Mouse (Mus musculus) T-helper 17 cell (primary cell): Measurements from ENCODE around the gene Marveld1.

ENCODE experiments used
- in situ Hi-C, 2 experiments: fragments of 300-600 bp; cut with MboI, MseI; formaldehyde crosslinking; loops; 1 replicate in 1 of 2; 2 replicates in 1 of 2; pipeline ENCODE4 v1.15.1; 2025; ENCODE audit warnings: high pct_unique_total_duplicates in 2 of 2

Marveld1 gene

DNA sequence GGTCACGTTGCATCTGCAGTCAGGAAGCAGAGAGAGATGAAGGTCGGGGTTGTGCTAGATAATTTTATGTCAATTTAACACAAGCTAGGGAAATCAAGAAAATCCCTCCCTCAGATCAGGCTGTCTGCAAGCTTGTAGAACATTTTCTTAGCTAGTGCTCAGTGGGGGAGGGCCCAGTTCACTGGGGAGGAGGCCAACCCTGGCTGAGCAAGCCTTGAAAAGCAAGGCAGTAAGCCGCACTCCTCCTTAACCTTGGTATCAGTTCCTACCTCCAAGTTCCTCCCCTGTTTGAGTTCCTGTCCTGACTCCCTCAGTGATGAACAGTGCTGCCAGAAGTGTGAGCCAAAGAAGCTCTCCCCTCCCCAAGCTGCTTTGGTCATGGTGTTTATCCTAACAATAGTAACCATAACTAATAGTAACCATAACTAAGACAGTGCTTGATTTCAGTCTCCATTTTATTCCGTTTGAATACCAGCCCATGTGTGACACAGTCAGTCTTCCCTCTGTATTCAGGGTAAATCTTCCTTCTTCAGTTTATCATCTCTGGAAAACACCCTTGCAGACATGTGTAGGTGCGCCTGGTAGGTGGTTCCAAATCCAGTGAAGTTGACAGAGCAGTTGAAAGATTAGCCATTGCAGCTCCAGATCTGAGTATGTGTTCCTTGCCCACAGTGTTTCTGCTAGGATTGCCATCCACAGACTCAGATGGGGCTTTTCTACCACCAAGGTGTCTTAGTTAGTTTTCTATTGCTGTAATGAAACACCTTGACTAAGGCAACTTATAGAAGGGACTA lies 7.3 kb upstream of the Marveld1 start:
- in situ Hi-C loops, result no loop called here

DNA sequence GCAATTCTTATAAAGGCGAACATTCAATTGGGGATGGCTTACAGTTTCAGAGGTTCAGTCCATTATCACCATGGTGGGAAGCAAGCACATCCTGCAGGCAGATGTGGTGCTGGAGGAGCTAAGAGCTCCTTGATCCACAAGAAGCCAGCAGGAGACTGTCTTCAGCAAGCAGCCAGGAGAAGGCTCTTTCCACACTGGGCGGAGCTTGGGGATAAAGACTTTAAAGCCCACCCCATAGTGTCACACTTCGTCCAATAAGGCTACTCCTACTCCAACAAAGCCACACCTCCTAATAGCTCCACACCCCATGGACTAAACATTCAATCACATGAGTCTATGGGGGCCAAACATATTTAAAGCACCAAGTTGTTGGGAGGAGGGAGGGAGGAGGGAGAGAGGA lies 5.2 kb upstream of the Marveld1 start:
- in situ Hi-C loops, result no loop called here

DNA sequence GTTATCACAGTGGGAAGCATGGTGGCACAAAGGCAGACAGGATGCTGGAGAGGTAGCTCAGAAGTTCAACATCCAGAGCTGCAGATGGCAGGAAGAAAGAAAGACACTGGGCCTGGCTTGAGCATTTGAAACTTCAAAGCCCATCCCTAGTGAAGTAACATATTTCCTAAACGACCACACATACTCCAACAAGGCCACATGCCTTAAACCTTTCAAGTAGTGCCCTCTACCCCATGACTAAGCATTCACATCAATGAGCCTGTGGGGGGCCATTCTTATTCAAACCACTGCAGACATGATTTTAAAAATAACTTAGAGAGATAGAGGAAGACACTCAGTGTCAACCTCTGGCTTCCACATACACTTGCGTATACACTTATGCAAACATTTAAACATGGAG lies 4.4 kb upstream of the Marveld1 start:
- in situ Hi-C loops, result no loop called here

DNA sequence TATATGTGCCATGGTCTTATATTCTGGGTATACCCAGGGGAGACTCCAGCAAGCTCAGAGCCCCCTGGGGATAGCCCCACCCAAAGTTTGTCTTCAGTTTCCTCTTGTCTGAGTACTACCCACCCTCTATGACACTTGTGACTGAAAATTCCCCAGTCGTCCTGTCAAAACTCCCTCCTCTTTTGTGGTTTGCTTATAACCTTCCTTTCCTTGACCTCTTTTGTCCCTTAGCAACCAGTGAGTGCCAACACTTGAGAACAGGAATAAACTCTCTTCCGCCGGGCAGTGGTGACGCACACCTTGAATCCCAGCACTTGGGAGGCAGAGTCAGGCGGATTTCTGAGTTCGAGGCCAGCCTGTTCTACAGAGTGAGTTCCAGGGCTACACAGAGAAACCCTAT lies 3.1 kb upstream of the Marveld1 start:
- in situ Hi-C loops, result no loop called here

DNA sequence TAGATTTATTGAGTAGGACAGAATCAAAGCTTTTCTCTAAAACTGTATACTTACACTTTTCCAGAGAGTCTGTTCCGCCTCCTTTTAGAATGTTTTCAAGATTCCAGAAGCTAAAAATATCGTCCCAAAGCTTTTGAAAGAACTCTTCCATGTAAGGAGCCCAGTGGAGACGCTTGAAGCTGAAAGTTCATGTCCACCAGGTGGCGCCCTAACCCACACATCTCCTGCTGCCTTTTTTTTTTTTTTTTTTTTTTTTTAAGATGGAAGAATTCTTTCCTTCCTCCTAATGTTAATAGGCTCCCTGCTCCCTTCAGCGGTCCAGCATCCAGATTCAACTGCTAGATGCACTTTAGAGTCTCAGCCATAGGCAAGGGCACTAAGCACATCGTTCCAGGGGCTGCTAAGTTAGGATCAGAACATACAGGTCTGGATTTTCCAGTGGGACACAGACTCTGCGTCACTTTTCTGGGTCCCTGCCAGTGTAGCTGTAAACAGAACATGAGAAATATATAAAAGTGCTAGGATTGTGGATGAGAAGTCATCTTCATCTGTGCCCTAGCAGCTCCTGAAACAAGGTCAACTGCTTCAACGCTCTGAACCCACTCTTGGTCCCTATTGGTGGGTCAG lies 2.5 kb upstream of the Marveld1 start:
- in situ Hi-C loops, result loop anchor here in 1 of 2 experiments (5.0 kb wide), 1 partner anchor 42 kb away; no protein-coding TSS in a partner anchor

DNA sequence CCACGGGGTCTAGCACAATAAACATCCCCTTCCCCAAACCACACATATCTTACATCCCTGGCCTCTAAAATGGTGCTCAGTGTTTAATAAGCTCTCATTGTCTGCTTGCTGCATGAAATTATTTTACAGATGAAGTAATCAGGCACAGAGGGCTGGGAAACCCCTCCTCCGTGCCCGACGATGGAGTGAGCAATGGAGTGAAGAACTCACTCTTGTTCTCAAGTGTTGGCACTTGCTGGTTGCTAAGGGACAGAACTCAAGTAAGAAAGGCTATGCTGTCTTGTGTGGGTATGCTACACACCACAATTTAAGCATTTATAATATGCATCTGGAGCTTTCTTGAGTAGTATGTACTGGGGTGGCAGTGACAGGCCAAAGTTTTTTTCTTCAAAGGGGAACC lies 2.0 kb upstream of the Marveld1 start:
- in situ Hi-C loops, result loop anchor here in 1 of 2 experiments (5.0 kb wide), 1 partner anchor 43 kb away; no protein-coding TSS in a partner anchor

DNA sequence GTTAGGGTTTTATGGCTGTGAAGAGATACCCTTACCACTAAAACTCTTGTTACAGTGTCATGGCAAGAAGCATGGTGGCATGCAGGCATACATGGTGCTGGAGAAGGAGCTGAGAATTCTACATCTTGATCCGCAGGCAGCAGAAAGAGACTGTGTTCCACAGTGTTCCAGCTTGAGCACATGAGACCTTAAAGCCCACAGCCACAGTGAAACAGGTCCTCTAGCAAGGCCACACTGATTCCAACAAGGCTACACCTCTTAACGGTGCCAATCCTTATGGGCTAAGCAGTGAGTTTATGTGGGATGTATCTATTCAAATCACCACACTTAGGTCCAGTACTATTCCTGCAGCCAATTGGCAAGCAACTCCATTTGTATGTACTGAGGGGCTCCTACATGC lies 1.5 kb upstream of the Marveld1 start:
- in situ Hi-C loops, result loop anchor here in 1 of 2 experiments (5.0 kb wide), 1 partner anchor 43 kb away; no protein-coding TSS in a partner anchor

DNA sequence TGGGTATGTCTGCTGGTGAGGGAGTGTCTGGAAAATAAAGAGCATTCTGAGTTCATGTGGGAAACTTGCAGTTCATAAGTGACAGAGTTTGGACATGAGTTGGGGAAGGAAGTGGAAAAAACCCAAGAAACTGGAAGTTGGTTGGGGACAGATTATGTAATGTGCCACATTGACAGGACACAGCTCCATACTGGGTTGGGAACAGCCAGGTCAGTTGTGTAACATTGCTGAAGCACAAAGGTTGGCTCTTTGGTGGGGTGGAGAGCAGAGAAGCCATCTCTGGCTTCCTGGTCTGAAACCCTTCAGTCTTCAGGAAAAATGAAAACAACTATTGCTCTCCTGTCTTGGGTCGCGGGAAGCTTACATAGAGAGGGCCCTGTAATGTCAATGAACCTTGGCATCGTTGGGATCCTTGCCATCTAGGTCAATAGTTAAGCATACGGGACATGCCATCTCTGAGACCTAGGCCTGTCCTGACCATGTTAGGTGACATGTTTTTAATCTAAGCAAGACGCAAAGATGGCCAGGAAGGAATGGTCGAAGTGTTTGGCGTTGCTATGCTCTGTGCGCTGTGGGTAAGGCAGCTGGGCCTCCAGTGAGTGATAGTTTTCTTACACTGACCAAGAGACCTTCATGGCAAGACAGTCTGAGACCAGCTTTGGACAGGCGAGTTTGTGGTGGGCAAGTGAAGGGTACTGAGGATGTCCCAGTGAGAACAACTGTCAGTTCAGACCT lies 757 bp upstream of the Marveld1 start:
- in situ Hi-C loops, result loop anchor here in 1 of 2 experiments (5.0 kb wide), 1 partner anchor 44 kb away; no protein-coding TSS in a partner anchor

DNA sequence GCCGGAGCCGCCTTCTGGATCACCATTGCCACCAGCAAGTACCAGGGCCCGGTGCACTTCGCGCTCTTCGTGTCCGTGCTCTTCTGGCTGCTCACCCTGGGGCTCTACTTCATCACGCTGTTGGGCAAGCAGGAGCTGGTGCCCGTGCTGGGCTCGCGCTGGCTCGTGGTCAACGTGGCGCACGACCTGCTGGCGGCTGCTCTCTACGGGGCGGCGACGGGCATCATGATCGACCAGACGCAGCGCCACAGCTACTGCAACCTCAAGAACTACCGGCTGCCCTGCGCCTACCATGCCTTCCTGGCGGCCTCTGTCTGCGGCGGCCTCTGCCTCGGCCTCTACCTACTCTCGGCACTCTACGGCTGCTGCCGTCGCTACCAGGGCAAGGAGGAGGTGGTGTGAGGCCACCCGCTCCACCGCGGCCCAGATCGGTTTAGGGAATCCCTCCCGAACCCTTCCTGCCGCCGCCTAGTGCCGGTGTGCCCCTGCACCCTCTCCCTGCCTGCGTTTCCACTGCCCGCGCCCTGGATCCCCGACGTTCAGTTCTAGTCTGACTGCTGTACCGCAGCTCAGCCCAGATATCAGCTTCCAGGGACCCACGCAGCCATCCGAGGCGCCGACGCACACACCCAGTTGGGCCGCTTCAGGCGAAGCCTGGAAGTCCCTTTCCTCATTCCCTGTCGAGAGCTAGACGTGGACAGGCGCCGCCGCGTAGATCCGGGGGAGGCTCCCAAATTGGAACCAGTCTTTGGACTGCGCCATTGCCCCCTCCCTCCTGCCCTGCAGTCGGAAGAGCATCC lies 769 bp downstream of the Marveld1 start:
- in situ Hi-C loops, result loop anchor here in 1 of 2 experiments (5.0 kb wide), 1 partner anchor 46 kb away; no protein-coding TSS in a partner anchor

DNA sequence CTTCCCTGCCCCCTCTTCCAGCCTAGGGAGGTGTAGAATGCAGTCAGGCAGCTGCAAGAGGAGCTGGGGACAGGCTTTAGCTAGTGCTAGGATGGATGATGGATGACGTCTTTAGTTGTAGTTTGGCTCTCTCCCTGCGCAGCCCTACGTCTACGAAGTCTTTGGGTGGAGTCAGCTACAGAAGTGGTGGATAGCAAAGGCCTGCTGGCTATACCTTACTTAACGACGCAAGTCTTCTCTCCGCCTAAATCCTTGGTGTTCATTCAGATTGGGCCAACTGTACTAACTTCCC lies 1.3 kb downstream of the Marveld1 start:
- in situ Hi-C loops, result loop anchor here in 1 of 2 experiments (5.0 kb wide), 1 partner anchor 46 kb away; no protein-coding TSS in a partner anchor

DNA sequence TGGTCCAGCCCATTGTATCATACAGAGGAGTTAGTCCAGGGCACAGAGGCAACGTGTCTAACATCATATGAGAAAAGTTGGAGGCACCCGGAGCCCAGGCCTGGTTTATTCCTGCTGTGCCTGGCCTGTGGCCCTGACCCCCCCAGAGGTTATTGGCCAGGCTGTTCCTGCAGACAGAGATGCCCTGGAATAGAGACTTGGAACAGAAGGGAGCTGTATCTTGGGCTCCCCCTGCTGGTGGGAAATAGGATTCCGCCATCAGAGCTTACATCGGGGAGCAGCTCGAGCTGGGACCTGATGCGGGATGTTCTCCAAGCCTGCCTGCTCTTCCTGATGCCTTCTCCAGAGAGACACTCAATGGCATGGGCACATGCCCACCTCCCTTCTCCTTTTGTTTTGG lies 4.8 kb downstream of the Marveld1 start:
- in situ Hi-C loops, result loop anchor here in 1 of 2 experiments (5.0 kb wide), 1 partner anchor 110 kb away; no protein-coding TSS in a partner anchor

DNA sequence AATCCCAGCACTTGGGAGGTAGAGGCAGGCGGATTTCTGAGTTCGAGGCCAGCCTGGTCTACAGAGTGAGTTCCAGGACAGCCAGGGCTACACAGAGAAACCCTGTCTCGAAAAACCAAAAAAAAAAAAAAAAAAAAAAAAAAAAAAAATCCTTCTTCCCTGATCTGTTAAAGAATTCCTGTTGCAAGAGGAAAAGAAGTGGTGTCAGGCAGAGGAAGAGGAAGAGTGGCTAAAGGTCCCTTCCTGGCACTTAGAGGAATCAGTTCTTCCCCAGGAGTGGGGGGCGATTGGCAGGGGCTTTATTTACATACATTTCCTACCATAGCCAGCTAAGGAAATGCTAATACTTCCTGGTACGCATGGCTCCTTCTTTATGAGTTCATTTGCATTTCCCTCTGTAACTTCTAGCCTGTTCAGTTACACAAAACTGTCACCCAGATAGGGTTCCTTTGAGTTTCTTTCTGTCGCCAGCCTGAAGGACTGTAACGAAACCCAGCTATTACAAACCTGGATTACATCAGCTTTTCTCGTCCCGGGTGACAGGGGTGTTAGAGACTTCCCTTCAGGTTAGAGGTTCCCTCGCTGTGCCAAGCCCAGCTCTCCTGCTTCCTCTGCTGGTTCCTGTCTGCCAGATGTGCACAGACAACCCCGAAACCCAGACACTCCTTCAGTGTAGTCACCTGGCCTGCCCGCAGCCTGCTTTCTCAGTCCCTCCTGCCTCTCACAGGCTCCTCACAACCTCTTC lies 10.5 kb downstream of the Marveld1 start:
- in situ Hi-C loops, result no loop called here

DNA sequence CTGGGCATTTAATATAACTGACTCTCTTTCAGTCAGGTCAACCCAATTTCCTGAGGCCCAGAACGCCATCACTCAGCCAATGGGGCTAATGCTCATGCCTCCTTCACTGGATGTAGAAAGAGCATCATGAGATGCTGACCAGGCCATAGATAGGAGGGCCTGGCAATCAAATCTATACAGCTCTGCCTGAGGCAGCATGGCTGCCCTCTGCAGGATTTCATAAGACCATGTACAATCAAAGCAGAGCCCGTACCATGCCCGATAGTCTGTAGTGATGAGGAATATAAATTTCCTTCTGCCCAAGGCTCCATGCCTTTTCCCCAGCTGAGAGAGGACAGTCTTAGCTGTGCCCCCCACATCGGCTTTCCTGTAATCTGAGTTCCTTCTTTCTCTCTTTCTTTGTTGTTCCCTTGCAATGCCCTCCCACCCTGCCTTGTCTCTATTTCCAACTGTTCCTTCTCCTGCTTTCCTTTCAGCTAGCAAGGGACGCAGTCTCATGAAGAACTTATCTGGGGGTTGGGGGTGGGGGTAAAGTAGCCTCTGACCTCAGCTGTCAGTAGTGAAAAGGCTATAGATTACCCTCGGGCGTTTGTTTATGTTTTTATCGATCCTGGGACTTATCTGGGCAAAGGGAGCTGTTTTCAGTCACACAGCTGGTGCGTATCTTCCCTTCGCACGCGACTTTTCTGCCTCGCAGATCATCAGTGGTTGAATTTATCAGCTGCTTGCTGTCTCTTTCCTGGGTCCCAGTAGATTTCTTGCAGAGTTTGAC lies 11.2 kb downstream of the Marveld1 start:
- in situ Hi-C loops, result no loop called here

DNA sequence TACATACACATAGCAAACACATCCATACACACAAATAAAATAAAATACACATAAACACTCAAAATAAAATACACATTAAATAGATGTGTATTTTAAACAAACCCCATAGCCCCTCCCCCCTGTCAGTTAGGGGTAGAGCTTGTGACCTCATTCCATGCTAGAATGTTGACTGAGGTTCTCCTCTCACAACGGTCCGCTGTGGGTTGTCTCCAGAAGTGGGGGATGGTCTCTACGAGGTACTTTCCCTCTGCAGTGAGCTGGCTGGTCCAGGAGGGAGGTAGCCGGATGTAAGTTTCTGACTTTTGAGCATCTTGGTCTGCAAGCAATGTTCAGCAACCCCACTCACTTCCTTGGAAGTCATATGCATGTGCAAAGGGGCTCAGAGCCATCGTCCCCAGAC lies 16.6 kb downstream of the Marveld1 start, which contains the start of gene Zfyve27:
Gene Zfyve27 (plus strand): TSS at position 188 of the 400 bp plus-strand sequence.
- in situ Hi-C loops, result loop anchor here in 1 of 2 experiments (10.0 kb wide), 2 partner anchors 69 to 129 kb away; partner anchors contain the start of genes Ankrd2 and Pi4k2a

DNA sequence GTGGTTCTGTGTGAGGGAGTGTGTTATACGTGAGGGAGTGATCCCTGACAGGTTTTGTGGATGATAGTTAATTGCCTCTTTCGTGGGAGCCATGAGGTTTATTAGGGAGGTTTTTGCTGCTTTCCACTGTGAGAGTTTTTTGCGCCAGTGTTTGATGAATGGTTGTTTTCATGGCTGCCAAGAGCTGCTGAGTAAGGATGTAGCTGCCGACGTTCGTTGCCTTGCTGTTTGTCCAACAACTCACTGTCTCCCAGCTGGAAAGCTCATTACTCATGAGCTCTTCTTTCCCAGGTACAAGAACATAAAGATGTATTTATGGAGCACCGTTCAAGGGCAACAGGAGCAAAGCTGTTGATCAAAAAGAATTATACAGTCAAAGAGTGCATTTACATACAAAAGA lies 17.0 kb downstream of the Marveld1 start:
- in situ Hi-C loops, result loop anchor here in 1 of 2 experiments (10.0 kb wide), 2 partner anchors 69 to 129 kb away; partner anchors contain the start of genes Ankrd2 and Pi4k2a

DNA sequence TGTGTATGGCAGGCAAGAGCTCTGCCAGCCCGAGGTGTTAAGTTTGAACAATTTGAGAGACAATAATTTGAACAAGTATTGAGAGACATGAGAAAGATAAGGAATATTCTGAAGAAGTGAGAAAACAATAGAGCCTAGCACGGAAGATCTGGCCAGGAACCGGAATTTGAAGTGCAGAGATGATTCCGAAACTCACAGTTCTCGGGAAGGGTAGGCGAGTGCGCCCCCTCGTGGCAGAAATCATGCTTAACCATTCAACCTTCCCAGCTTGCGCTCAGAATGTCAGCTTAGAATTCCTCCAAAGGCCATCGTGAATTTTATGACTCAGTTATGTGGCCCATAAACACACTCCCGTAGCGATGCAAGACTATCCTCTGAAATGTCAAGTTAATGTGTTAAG lies 18.9 kb downstream of the Marveld1 start:
- in situ Hi-C loops, result loop anchor here in 1 of 2 experiments (10.0 kb wide), 2 partner anchors 71 to 131 kb away; partner anchors contain the start of genes Ankrd2 and Pi4k2a

DNA sequence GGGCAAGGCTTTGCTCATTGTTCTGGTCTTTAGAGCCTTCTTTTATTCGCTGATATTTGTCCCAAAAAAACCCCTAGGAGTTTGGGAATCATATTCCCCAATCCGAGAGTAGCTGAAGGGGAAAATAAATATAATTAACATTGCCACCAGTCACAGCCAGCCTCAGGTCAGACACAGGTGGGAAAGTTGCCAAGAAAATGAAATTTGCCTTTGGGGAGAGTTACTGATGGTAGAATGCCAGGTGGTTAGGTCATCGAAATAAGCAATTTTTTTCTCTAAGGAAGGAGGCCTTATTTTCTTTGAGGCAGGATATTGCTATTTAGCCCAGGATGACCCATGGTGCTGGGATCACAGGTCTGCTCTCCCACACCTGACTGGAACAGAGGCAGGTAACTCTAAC lies 19.6 kb downstream of the Marveld1 start:
- in situ Hi-C loops, result loop anchor here in 1 of 2 experiments (10.0 kb wide), 2 partner anchors 72 to 132 kb away; partner anchors contain the start of genes Ankrd2 and Pi4k2a

DNA sequence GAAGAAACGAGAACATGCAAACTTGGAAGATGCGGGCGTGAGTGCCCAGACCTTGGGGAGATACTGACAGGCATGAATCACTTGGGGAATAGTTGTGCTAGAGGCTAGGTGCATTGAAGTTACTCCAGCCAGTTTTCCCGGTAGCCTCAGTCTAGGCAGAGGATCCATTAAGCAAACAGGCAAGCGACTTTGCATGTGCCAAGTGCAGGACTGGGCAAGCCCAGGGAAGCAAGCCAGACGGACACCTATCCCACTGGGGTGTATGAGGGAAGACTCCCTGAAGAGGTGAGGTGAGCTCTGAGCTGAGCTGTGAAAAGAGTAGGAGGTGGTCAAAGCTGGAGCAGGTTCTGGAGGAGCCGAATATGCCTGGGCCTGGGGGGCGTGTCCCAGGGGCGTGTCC lies 20.3 kb downstream of the Marveld1 start:
- in situ Hi-C loops, result loop anchor here in 1 of 2 experiments (10.0 kb wide), 2 partner anchors 73 to 133 kb away; partner anchors contain the start of genes Ankrd2 and Pi4k2a
